Mouse (Mus musculus) erythroblast, embryonic 14.5 days (primary cell): ENCODE measurements around the gene Apbb2. TPM values are rescaled to one million over a fixed set of nuclear protein-coding genes. Genes with fewer than 3 reads are reported as not detected.

Experiments
- H3K27me3 ChIP-seq: 2 replicates; pipeline ENCODE4 v1.6.1; 2012; ENCODE audit warnings: inconsistent platforms; ENCODE audit not compliant: control insufficient read depth
- H3K36me3 ChIP-seq: 2 replicates; pipeline ENCODE4 v1.6.1; 2012; ENCODE audit warnings: mild to moderate bottlenecking, inconsistent platforms; ENCODE audit not compliant: control insufficient read depth
- H3K4me1 ChIP-seq: 2 replicates; pipeline ENCODE4 v1.6.1; 2012; ENCODE audit warnings: inconsistent platforms; ENCODE audit not compliant: control insufficient read depth
- H3K4me3 ChIP-seq: replicated peaks from 2 replicates; pipeline ENCODE3; 2012; ENCODE audit warnings: moderate library complexity, mild to moderate bottlenecking, inconsistent platforms
- H3K9me3 ChIP-seq: 2 replicates; pipeline ENCODE4 v1.6.1; 2012; ENCODE audit warnings: low read length, inconsistent platforms, mixed read lengths; ENCODE audit not compliant: control insufficient read depth
- GATA1 ChIP-seq: IDR thresholded peaks from 2 replicates; pipeline ENCODE4 v1.6.1; 2012; ENCODE audit warnings: low read length, inconsistent platforms, mixed read lengths
- TAL1 ChIP-seq: IDR thresholded peaks from 3 replicates; pipeline ENCODE4 v1.6.1; 2012; ENCODE audit warnings: low read length, inconsistent platforms, mixed read lengths
- polyA plus RNA-seq: library from polyadenylated mRNA; stranded (reverse); fragments of >175 nt; gene quantifications from 2 replicates; pipeline ENCODE4 v1.2.3, GENCODE M21; 2012

Gene Apbb2
- polyA plus RNA-seq, 1 experiment: 0.06 TPM

DNA sequence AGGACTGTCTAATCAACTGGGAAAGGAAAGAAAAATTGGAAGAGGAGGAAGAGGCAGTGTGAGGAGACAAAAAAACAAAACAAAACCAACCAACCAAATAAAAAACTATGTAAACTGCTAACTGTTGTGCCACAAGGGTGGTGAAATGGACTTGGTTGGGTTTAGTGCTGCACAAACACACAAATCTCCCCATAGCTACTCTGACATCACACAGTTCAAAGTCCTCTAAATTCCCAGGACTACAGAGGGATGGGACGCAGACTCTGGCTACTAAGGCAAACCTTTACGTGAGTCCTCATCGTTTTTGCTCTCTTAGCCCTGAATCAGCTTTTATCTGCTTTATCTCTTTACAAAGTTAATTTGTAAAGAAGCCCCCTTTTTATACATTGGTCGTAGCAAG lies 183.4 kb downstream of the Apbb2 start:
- no peaks in the 10 kb centered on the region; the same call in 1 of the 2 replicates for H3K9me3 ChIP-seq
- TF ChIP-seq GATA1: no peak
- no peak for TF ChIP-seq TAL1
- H3K27me3 ChIP-seq: no peaks in the 10 kb centered on the region
- no peaks in the 10 kb centered on the region for H3K36me3 ChIP-seq
- no peak overlapping the region for H3K4me3 ChIP-seq
- H3K4me1 ChIP-seq: no peaks in the 10 kb centered on the region

- no peaks in the 10 kb centered on the region for H3K4me1 ChIP-seq
- H3K9me3 ChIP-seq: no peaks in the 10 kb centered on the region
- TF ChIP-seq GATA1 (no peak), TAL1 (no peak)
- H3K27me3 ChIP-seq: no peaks in the 10 kb centered on the region
- H3K4me3 ChIP-seq: no peak overlapping the region
- H3K36me3 ChIP-seq: no peaks in the 10 kb centered on the region
These were observed 189.5 kb downstream of the Apbb2 start for GRCm38 (mm10) chr5:66429076-66429475.

GRCm38 (mm10) chr5:66428071-66428470 lies 190.5 kb downstream of the Apbb2 start:
- Histone ChIP-seq H3K36me3 (no peaks in the 10 kb centered on the region), H3K27me3 (no peaks in the 10 kb centered on the region), H3K4me1 (no peaks in the 10 kb centered on the region), H3K4me3 (no peak overlapping the region), H3K9me3 (no peaks in the 10 kb centered on the region)
- TF ChIP-seq TAL1 (no peak), GATA1 (no peak)

DNA sequence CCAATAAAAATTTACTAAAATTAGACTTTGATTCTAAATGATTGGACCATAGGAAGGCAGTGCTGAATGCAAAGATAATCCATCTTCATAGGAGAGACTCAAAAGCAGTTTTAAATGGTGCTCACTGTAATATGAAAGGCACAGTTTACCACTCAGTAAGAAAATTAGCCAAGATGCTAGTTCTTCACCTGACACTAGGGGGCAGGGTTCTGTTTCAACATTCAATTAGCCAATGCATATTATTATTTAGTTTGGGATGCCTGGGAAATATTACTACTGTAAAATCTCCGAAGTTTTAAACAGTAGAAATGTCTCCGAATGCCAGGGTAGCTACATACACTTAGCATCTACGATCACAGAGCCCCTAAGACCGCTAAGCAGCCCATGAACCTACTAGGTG lies 194.7 kb downstream of the Apbb2 start:
- no peaks in the 10 kb centered on the region for H3K9me3 ChIP-seq
- no peaks in the 10 kb centered on the region for H3K4me1 ChIP-seq
- no peak overlapping the region for H3K4me3 ChIP-seq
- H3K36me3 ChIP-seq: no peaks in the 10 kb centered on the region
- H3K27me3 ChIP-seq: no peaks in the 10 kb centered on the region
- TF ChIP-seq GATA1 (no peak), TAL1 (no peak)

- Histone ChIP-seq H3K4me3 (no peak overlapping the region), H3K4me1 (no peaks in the 10 kb centered on the region), H3K27me3 (no peaks in the 10 kb centered on the region), H3K36me3 (no peaks in the 10 kb centered on the region), H3K9me3 (no peaks in the 10 kb centered on the region)
- TF ChIP-seq GATA1: no peak
- no peak for TF ChIP-seq TAL1
These were observed 195.1 kb downstream of the Apbb2 start for GRCm38 (mm10) chr5:66423466-66423865.

DNA sequence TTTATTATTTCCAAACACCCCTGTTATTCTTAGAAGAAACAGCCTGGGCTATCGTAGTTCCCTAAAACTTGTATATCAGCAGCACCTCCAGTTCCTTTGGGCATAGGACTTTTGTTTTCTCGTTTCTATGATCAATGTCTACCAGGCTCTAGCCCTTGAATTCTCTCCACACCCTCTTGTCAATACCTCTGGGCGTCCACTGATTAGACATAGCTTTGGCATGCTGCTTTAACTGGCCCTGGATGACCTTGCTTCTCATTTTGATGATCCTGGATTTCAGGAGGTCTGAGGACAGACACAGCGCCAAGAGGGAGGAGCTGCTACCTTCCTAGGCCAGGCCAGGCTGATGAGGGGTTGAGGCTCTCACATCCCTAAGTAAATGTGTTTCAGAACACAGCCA lies 196.6 kb downstream of the Apbb2 start:
- TF ChIP-seq GATA1: no peak
- Histone ChIP-seq H3K36me3 (no peaks in the 10 kb centered on the region), H3K4me1 (no peaks in the 10 kb centered on the region), H3K4me3 (no peak overlapping the region), H3K27me3 (no peaks in the 10 kb centered on the region), H3K9me3 (no peaks in the 10 kb centered on the region)

- Histone ChIP-seq H3K36me3 (no peaks in the 10 kb centered on the region), H3K27me3 (no peaks in the 10 kb centered on the region), H3K9me3 (no peaks in the 10 kb centered on the region), H3K4me1 (no peaks in the 10 kb centered on the region), H3K4me3 (no peak overlapping the region)
- TF ChIP-seq TAL1: no peak
- TF ChIP-seq GATA1: no peak
These were observed 197.4 kb downstream of the Apbb2 start for GRCm38 (mm10) chr5:66421230-66421629.

GRCm38 (mm10) chr5:66420011-66420410 lies 198.6 kb downstream of the Apbb2 start:
- H3K27me3 ChIP-seq: no peaks in the 10 kb centered on the region
- no peaks in the 10 kb centered on the region for H3K9me3 ChIP-seq
- TF ChIP-seq TAL1 (no peak), GATA1 (no peak)
- no peaks in the 10 kb centered on the region for H3K4me1 ChIP-seq
- no peak overlapping the region for H3K4me3 ChIP-seq
- H3K36me3 ChIP-seq: no peaks in the 10 kb centered on the region

- Histone ChIP-seq H3K27me3 (no peaks in the 10 kb centered on the region), H3K9me3 (no peaks in the 10 kb centered on the region), H3K4me3 (no peak overlapping the region), H3K4me1 (no peaks in the 10 kb centered on the region), H3K36me3 (no peaks in the 10 kb centered on the region)
- no peak for TF ChIP-seq GATA1
- no peak for TF ChIP-seq TAL1
These were observed 201.3 kb downstream of the Apbb2 start for GRCm38 (mm10) chr5:66417289-66417688.
